Mouse (Mus musculus) T-cell, adult 2 months (primary cell): ENCODE results near the gene Spata18.

Experiments used
- DNase-seq: peaks from one replicate; pipeline ENCODE4 v3.0.0; 2022; ENCODE audit warnings: low spot score

The Spata18 gene

GRCm38 (mm10) chr5:73716941-73717340, 65.8 kb downstream of the Spata18 start:
- no peak for DNase-seq

GRCm38 (mm10) chr5:73721682-73722282, 70.6 kb downstream of the Spata18 start:
- no peak for DNase-seq

GRCm38 (mm10) chr5:73725981-73726380, 74.8 kb downstream of the Spata18 start:
- DNase-seq: no peak

GRCm38 (mm10) chr5:73728651-73729050, 77.5 kb downstream of the Spata18 start:
- no peak for DNase-seq
